Mouse (Mus musculus): ENCODE measurements around the gene 1810010D01Rik. TPM values are rescaled to one million over a fixed set of nuclear protein-coding genes. Genes with fewer than 3 reads are reported as not detected.

1810010D01Rik gene
- polyA plus RNA-seq, 1 experiment from 2014 or later: 0.60 TPM

DNA sequence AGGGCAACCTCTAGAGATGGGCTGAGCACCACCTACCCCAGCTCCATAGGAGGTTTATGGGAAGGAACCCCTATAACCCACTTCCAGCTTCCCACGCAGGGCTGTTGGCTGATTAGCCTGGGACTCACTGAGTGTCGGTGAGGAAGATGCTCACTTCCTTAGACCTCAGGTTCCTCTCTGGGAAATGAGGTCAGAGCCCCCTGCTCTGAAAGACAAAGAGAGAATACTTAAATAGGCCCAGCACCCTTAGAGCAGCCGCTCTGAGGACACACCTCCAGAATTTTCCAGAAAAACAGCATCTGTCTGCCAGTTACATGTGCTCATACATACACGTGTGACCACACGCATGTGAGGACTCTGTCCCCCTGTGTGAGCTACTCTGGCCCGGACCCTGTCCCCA is 1.1 kb downstream of the 1810010D01Rik start:
- WGBS: 51% methylated on average over 6 of the region's 6 CpGs
- ATAC-seq (ENCODE audit: low FRiP score, low read depth): no peak
- no peaks in the 10 kb centered on the region for H3K9me3 ChIP-seq
- H3K27ac ChIP-seq: peak overlapping the region; percentile 96
- H3K9ac ChIP-seq: peak overlapping the region; percentile 69
- H3K4me2 ChIP-seq (replicated peaks): peak overlapping the region; percentile 54
- no peaks in the 10 kb centered on the region for H3K36me3 ChIP-seq
- no peak overlapping the region for H3K4me3 ChIP-seq
- H3K4me1 ChIP-seq: peaks cover 47% of the 10 kb centered on the region
- H3K27me3 ChIP-seq: no peaks in the 10 kb centered on the region

- Histone ChIP-seq H3K9me3 (peaks cover 7% of the 10 kb centered on the region), H3K9ac (peak overlapping the region; percentile 69), H3K27ac (peak overlapping the region; percentile 96), H3K36me3 (no peaks in the 10 kb centered on the region; the same call in 1 of the 2 replicates), H3K4me3 (peak overlapping the region; percentile 14; the same call in 1 of the 2 replicates), H3K4me1 (peaks cover 42% of the 10 kb centered on the region), H3K27me3 (no peaks in the 10 kb centered on the region), H3K4me2 (replicated peaks) (peak overlapping the region; percentile 54)
- 2% methylated on average over 34 of the region's 34 CpGs for WGBS
- ATAC-seq (ENCODE audit: low FRiP score, low read depth): peak; percentile 91
Measured at GRCm38 (mm10) chr7:145206056-145206610, 1.8 kb downstream of the 1810010D01Rik start.

DNA sequence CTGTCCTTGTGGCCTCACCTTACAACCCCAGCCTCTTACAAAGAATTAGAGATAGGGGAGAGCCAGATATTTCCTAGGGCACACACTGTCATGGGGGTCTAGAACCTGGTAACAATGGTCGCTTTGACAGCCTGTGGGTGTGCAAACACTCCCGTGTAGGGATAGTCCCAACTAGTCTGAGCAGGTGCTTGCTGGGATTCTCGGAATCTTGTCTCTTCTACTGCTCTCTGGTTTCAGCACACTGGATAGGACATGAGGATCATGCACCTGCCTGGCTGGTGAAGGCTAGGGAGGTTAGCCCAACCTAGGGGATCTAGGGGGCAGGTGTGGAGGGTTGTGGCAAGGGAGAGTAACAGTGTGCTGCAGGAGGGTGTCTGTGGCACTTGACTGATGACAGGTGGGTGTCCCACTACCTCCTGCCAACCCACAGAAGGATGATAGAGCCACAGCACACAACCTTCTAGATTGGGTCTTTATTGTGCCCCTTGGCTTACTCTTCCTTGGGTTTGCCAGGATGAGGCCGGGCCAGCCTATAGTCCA is 2.5 kb downstream of the 1810010D01Rik start:
- peak overlapping the region; percentile 54 for H3K4me2 ChIP-seq (replicated peaks)
- no peak overlapping the region for H3K4me3 ChIP-seq
- peak overlapping the region; percentile 96 for H3K27ac ChIP-seq
- peaks cover 36% of the 10 kb centered on the region for H3K4me1 ChIP-seq
- peaks cover 8% of the 10 kb centered on the region for H3K9me3 ChIP-seq
- H3K36me3 ChIP-seq: no peaks in the 10 kb centered on the region; the same call in 1 of the 2 replicates
- H3K27me3 ChIP-seq: no peaks in the 10 kb centered on the region
- 89% methylated on average over 4 of the region's 4 CpGs for WGBS
- H3K9ac ChIP-seq: 0 out of 2 replicates have a peak overlapping the region, but pooled peaks have one; percentile 69
- ATAC-seq (ENCODE audit: low FRiP score, low read depth): no peak

DNA sequence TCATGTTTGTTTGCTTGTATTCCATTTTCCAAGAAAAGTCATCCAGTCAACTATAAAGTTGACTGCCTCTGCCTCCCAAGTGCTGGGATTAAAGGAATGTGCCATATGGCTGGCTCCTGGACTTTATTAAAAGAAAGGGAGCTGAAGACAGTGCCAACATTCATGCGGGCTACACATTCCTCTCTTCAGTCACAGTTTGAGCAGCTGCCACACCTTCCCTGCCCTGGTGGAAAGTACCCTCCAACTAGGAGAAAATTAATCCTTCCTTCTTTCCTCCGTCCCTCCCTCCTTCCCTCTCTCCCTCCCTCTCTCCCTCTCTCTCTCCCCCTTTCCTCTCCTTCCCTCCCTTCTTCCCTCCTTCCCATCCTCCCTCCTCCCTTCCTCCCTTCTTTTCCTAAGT is 8.2 kb downstream of the 1810010D01Rik start:
- ATAC-seq (ENCODE audit: low FRiP score, low read depth): no peak
- Histone ChIP-seq H3K9me3 (peaks cover 8% of the 10 kb centered on the region), H3K9ac (no peak overlapping the region), H3K4me3 (no peak overlapping the region), H3K4me1 (peaks cover 35% of the 10 kb centered on the region), H3K27ac (peak overlapping the region; percentile 58; the same call in 1 of the 2 replicates), H3K36me3 (no peaks in the 10 kb centered on the region; the same call in 1 of the 2 replicates), H3K27me3 (no peaks in the 10 kb centered on the region), H3K4me2 (replicated peaks) (no peak overlapping the region)
- whole genome bisulfite sequencing: 11% methylated on average over 2 of the region's 2 CpGs

DNA sequence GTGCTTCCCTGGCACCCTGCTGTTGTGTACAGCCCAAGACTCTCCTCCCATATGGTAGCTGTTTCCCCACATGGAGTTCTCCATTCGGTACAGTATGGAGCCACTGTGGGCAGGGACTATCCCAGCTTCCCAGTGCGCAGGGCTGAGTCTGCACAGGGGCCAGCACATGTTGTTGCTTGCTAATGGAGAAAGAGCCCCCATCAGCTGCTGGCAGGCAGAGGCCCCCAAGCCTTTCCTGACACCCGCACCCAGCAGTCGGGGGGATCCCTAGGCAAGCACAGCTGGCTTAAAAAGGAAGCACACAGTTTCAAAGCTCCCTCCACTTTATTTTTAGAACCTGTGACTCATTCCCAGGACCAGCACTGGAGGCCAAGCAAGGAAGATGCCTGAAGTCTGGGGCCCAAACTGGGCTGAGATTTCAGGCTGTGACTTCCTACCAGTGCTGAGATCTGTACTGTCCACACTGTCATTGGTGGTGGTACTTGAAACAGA is 9.7 kb downstream of the 1810010D01Rik start:
- no peak overlapping the region for H3K4me2 ChIP-seq (replicated peaks)
- H3K27ac ChIP-seq: peak overlapping the region; percentile 78
- H3K36me3 ChIP-seq: no peaks in the 10 kb centered on the region; the same call in 1 of the 2 replicates
- WGBS: 30% methylated on average over 4 of the region's 4 CpGs
- H3K4me3 ChIP-seq: no peak overlapping the region
- peaks cover 8% of the 10 kb centered on the region for H3K9me3 ChIP-seq
- H3K27me3 ChIP-seq: no peaks in the 10 kb centered on the region
- H3K4me1 ChIP-seq: peaks cover 46% of the 10 kb centered on the region
- no peak overlapping the region for H3K9ac ChIP-seq
- ATAC-seq (ENCODE audit: low FRiP score, low read depth): no peak

DNA sequence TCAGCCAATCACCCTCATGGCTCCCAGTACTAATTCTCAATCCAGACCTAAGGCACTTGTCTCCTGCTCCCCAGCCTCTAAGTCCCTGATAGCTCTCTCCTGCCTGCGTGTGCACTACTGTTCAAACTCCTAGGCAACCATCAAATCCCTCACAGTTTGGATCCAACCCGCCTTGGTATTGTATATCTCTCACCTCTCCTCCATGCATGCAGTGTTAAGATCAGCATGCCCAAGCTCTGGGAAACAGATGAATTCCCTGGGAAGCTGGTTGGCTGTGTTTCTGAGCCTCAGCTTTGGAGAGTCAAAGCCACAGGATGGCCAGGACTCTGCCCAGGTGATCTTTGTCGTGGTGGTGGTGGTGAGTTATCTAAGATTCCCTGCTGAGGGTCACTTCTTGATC is 10.2 kb downstream of the 1810010D01Rik start:
- WGBS: 44% methylated on average over 3 of the region's 3 CpGs
- Histone ChIP-seq H3K27me3 (no peaks in the 10 kb centered on the region), H3K4me1 (peaks cover 48% of the 10 kb centered on the region), H3K36me3 (no peaks in the 10 kb centered on the region; the same call in 1 of the 2 replicates), H3K9ac (no peak overlapping the region), H3K9me3 (peaks cover 8% of the 10 kb centered on the region), H3K4me2 (replicated peaks) (no peak overlapping the region), H3K4me3 (no peak overlapping the region), H3K27ac (peak overlapping the region; percentile 78; the same call in 1 of the 2 replicates)
- no peak for ATAC-seq (ENCODE audit: low FRiP score, low read depth)

- peaks cover 8% of the 10 kb centered on the region for H3K9me3 ChIP-seq
- no peak overlapping the region for H3K4me3 ChIP-seq
- H3K4me1 ChIP-seq: peaks cover 55% of the 10 kb centered on the region
- no peaks in the 10 kb centered on the region for H3K27me3 ChIP-seq
- H3K4me2 ChIP-seq (replicated peaks): no peak overlapping the region
- no peaks in the 10 kb centered on the region; the same call in 1 of the 2 replicates for H3K36me3 ChIP-seq
- WGBS: 74% methylated on average over 3 of the region's 3 CpGs
- no peak overlapping the region for H3K27ac ChIP-seq
- no peak overlapping the region for H3K9ac ChIP-seq
- ATAC-seq (ENCODE audit: low FRiP score, low read depth): no peak
Measured at GRCm38 (mm10) chr7:145197042-145197441, 10.9 kb downstream of the 1810010D01Rik start.

GRCm38 (mm10) chr7:145196340-145196739 is 11.6 kb downstream of the 1810010D01Rik start:
- ATAC-seq (ENCODE audit: low FRiP score, low read depth): no peak
- H3K27ac ChIP-seq: no peak overlapping the region
- peaks cover 3% of the 10 kb centered on the region for H3K9me3 ChIP-seq
- no peak overlapping the region for H3K4me2 ChIP-seq (replicated peaks)
- 83% methylated on average over 6 of the region's 6 CpGs for WGBS
- no peaks in the 10 kb centered on the region for H3K27me3 ChIP-seq
- H3K4me1 ChIP-seq: peaks cover 55% of the 10 kb centered on the region
- no peaks in the 10 kb centered on the region; the same call in 1 of the 2 replicates for H3K36me3 ChIP-seq
- no peak overlapping the region for H3K9ac ChIP-seq
- no peak overlapping the region for H3K4me3 ChIP-seq

DNA sequence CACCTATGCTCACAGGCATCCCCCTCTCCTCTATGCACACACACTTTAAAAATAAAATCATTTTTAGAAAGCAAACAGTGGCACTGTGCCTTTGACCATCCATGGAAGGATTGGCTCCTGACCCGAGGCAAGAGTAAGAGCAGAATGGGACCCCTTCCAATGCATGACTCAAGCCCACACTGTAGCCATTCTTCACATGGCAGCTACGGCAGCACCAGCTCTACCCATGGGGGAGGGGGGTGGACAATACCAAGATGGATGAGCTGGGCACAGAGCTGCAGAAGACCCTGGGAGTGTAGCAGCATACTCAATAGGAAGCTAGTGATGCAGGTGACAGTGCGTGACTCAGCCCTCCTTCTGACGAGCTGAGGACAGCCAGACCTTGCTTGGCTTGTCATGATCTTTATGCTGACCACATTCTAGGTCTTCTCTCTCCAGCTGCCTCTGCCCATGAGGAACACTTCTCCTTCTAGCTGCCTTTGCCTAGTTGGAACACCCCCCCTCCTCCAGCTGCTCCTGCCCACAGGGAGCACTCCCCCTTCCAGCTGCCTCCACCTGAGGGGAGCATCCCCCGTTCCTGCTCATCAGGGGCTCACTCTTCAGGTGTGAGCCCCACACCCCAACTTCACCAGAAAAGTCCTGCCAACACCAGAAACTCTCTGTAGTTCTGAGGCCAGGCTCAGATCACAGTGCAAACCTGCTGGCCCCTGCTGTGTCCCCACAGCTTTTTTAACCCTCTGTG is 12.6 kb downstream of the 1810010D01Rik start:
- 50% methylated on average over 5 of the region's 5 CpGs for WGBS
- no peak overlapping the region for H3K9ac ChIP-seq
- no peaks in the 10 kb centered on the region for H3K27me3 ChIP-seq
- no peaks in the 10 kb centered on the region for H3K9me3 ChIP-seq
- ATAC-seq (ENCODE audit: low FRiP score, low read depth): no peak
- H3K27ac ChIP-seq: peak overlapping the region; percentile 87
- H3K4me2 ChIP-seq (replicated peaks): no peak overlapping the region
- H3K4me3 ChIP-seq: no peak overlapping the region
- peaks cover 55% of the 10 kb centered on the region for H3K4me1 ChIP-seq
- H3K36me3 ChIP-seq: no peaks in the 10 kb centered on the region

- ATAC-seq (ENCODE audit: low FRiP score, low read depth): peak; percentile 66
- H3K4me2 ChIP-seq (replicated peaks): peak overlapping the region; percentile 19; the same call in 1 of the 2 replicates
- H3K36me3 ChIP-seq: no peaks in the 10 kb centered on the region
- H3K4me1 ChIP-seq: peaks cover 59% of the 10 kb centered on the region
- H3K27me3 ChIP-seq: no peaks in the 10 kb centered on the region
- WGBS: 60% methylated on average over 3 of the region's 3 CpGs
- no peak overlapping the region for H3K9ac ChIP-seq
- peak overlapping the region; percentile 87 for H3K27ac ChIP-seq
- no peaks in the 10 kb centered on the region for H3K9me3 ChIP-seq
- no peak overlapping the region for H3K4me3 ChIP-seq
Measured at GRCm38 (mm10) chr7:145194455-145195161, 13.3 kb downstream of the 1810010D01Rik start.

DNA sequence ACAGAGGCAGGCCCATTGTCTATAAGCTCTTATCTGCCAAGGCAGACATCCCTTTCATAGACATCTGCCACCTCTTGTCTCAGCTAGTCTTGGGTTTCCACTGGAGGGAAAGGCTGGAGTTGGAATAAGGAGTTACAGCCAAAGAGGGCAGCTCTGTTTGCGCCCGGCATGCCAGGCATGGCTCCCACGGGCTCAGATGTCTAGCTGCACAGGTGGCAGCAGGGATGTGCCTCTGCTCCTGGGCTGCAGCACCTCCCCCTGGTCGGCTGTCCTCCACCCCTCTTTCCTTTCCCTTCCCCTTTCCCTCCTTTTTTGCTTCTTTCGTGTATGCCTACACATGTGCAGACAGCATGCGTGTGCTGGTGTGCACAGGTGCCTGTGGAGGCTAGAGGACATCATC is 15.1 kb downstream of the 1810010D01Rik start:
- Histone ChIP-seq H3K4me3 (no peak overlapping the region), H3K4me2 (replicated peaks) (no peak overlapping the region), H3K27me3 (no peaks in the 10 kb centered on the region), H3K9me3 (no peaks in the 10 kb centered on the region), H3K27ac (no peak overlapping the region), H3K4me1 (peaks cover 58% of the 10 kb centered on the region), H3K9ac (no peak overlapping the region), H3K36me3 (no peaks in the 10 kb centered on the region)
- no peak for ATAC-seq (ENCODE audit: low FRiP score, low read depth)
- WGBS: 73% methylated on average over 6 of the region's 6 CpGs

DNA sequence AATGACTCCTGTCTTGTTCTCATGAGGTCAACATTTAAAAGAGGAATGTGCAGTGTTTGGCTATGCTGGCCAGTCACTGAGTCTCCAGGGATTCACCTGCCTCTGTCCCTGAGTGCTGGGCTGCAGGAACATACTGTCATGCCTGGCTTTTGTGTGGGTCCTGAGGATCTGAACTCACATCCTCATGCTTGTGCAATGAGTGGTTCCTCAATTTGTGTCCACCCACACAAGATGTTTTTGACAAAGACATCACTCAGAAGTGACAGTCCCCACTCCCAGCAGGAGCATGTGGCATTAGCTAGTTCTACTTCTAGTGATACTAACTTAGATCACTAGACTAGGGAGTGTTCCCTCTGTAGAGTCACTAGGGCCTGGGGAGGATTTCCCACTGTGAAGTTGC is 17.4 kb downstream of the 1810010D01Rik start:
- peaks cover 40% of the 10 kb centered on the region for H3K4me1 ChIP-seq
- H3K27me3 ChIP-seq: no peaks in the 10 kb centered on the region
- H3K9me3 ChIP-seq: no peaks in the 10 kb centered on the region
- H3K4me2 ChIP-seq (replicated peaks): no peak overlapping the region
- ATAC-seq (ENCODE audit: low FRiP score, low read depth): no peak
- no peak overlapping the region for H3K27ac ChIP-seq
- no peaks in the 10 kb centered on the region for H3K36me3 ChIP-seq
- no peak overlapping the region for H3K9ac ChIP-seq
- H3K4me3 ChIP-seq: no peak overlapping the region

Data from limb, embryonic 13.5 days (tissue).